Mouse (Mus musculus) brain, embryonic 14.5 days (tissue): ENCODE measurements around the gene Hbs1l.

Experiments
- CTCF ChIP-seq: fragments of 200-500 bp; IDR thresholded peaks from 2 replicates; pipeline ENCODE4 v1.5.1; 2012; ENCODE audit warnings: inconsistent platforms, mild to moderate bottlenecking, moderate library complexity, borderline replicate concordance; ENCODE audit not compliant: insufficient read depth, insufficient read length; ENCODE audit errors: extremely low read depth
- POLR2A ChIP-seq: fragments of 200-500 bp; IDR thresholded peaks from 2 replicates; pipeline ENCODE4 v1.6.1; 2012; ENCODE audit warnings: mild to moderate bottlenecking, inconsistent platforms, borderline replicate concordance; ENCODE audit not compliant: poor library complexity, insufficient read depth, insufficient read length, severe bottlenecking; ENCODE audit errors: extremely low read depth

GRCm38 (mm10) chr10:21254266-21255140 lies 41.3 kb upstream of the Hbs1l start:
- TF ChIP-seq POLR2A, result no peak
- TF ChIP-seq CTCF, result no peak
